In genomic region chr13:92611254-92611784, GRCm38 (mm10) we compare ENCODE assay signal across 9 mouse cellular contexts. TPM values are rescaled to one million over a fixed set of nuclear protein-coding genes. Genes with fewer than 3 reads are reported as not detected.
DNase-seq lines count a peak whose midpoint lies in the region; ATAC-seq and TF ChIP-seq lines count a peak whose summit lies in the region.
"Had no signal": no experiment of that assay in that cellular context is flagged by ENCODE, and none has a peak within 500 bp of the region (broad histone marks: within the 10 kb centered on the region; RNA-seq: fewer than 3 reads in every experiment).

No protein-coding gene starts in this region.

- peak overlapping the region; percentile 60 for H3ac ChIP-seq in myocyte (ENCODE audit: control insufficient read depth, insufficient read length)

- no peaks in the 10 kb centered on the region for H3K27me3 ChIP-seq in heart, postnatal 0 days (ENCODE audit: control insufficient read depth, insufficient read depth, low read length)
- peaks cover 7% of the 10 kb centered on the region; the same call in 1 of the 2 replicates for H3K27me3 ChIP-seq in limb, embryonic 10.5 days (ENCODE audit: low read depth, poor library complexity, severe bottlenecking)
- H3K27me3 ChIP-seq in myocyte (ENCODE audit: control insufficient read depth, insufficient read depth, insufficient read length) = no peaks in the 10 kb centered on the region

- H3K9ac ChIP-seq in heart, postnatal 0 days (replicated peaks; ENCODE audit: low read depth, low read length) = peak overlapping the region; percentile 84
- H3K9ac ChIP-seq in ES-E14 (ENCODE audit: insufficient read depth, low read depth, low read length, poor library complexity, severe bottlenecking) = peak overlapping the region; percentile 84

- under 1% methylated on average over 43 of the region's 43 CpGs for WGBS in heart, postnatal 0 days
- under 1% methylated on average over 43 of the region's 43 CpGs for WGBS in limb, embryonic 10.5 days

- no peaks in the 10 kb centered on the region for H3K36me3 ChIP-seq in heart, postnatal 0 days (replicated peaks; ENCODE audit: control insufficient read depth, insufficient read depth, low read length)
- H3K36me3 ChIP-seq in ES-E14 (ENCODE audit: control insufficient read depth, insufficient read depth, low read length, poor library complexity, severe bottlenecking) (no peaks in the 10 kb centered on the region; the same call in 1 of the 2 replicates), myocyte (ENCODE audit: control insufficient read depth, insufficient read depth) (no peaks in the 10 kb centered on the region)
- no peaks in the 10 kb centered on the region for H3K36me3 ChIP-seq in limb, embryonic 10.5 days

- TF ChIP-seq POLR2A in embryonic fibroblast, embryonic 13.5 days (IDR thresholded peaks at IDR 0.05; ENCODE audit: low read depth, low read length) = no peak
- TF ChIP-seq POLR2A in myocyte (IDR thresholded peaks at IDR 0.05; ENCODE audit: insufficient read length, low read depth) = no peak

- TF ChIP-seq CTCF in heart, postnatal 0 days (IDR thresholded peaks at IDR 0.05; ENCODE audit: low read depth) = no peak
- TF ChIP-seq CTCF in embryonic fibroblast, embryonic 13.5 days (IDR thresholded peaks at IDR 0.05; ENCODE audit: borderline replicate concordance, insufficient read depth, low read length) = no peak

- DNase-seq in heart, postnatal 0 days (ENCODE audit: low spot score) = peak; percentile 45
- no peak for DNase-seq in heart, adult 18-20 months
- DNase-seq in ES-E14 (ENCODE audit: low read depth, low spot score) = no peak
- DNase-seq in limb, embryonic 10.5 days (ENCODE audit: low spot score) = no peak
- DNase-seq in ovary, adult 18-20 months (ENCODE audit: low spot score) = no peak
- no peak for DNase-seq in cerebellum, postnatal 14 days

- ATAC-seq in heart, postnatal 0 days (ENCODE audit: insufficient read depth, low read depth) = peak; percentile 43

- in situ Hi-C loops in ES-E14 (cut with MboI; ENCODE audit: low sequenced_read_pairs in 2 of 2, unreplicated experiment in 2 of 2) = no loop called here

- peak overlapping the region; percentile 84 for H3K4me3 ChIP-seq in heart, postnatal 0 days (ENCODE audit: low read depth, low read length)
- H3K4me3 ChIP-seq in ES-E14 (ENCODE audit: insufficient read depth in 1 of 2, low read depth in 1 of 2, low read length in 2 of 2, poor library complexity in 1 of 2, severe bottlenecking in 1 of 2) (peak overlapping the region; percentile 90 to 94), myocyte (peak overlapping the region; percentile 69)
- peak overlapping the region; percentile 60 for H3K4me3 ChIP-seq in embryonic fibroblast, embryonic 13.5 days (ENCODE audit: insufficient read depth, low read length)
- H3K4me3 ChIP-seq in limb, embryonic 10.5 days = peak overlapping the region; percentile 74

- H3K9me3 ChIP-seq in heart, postnatal 0 days (replicated peaks; ENCODE audit: control insufficient read depth, low read length) = no peaks in the 10 kb centered on the region
- no peaks in the 10 kb centered on the region for H3K9me3 ChIP-seq in ES-E14 (ENCODE audit: control insufficient read depth, insufficient read depth, low read depth, low read length)
- no peaks in the 10 kb centered on the region for H3K9me3 ChIP-seq in limb, embryonic 10.5 days (replicated peaks)

- peak overlapping the region; percentile 84 for H3K4me2 ChIP-seq in heart, postnatal 0 days (ENCODE audit: low read depth, low read length)
- peak overlapping the region; percentile 84 for H3K4me2 ChIP-seq in myocyte (ENCODE audit: low read depth)

- H3K79me2 ChIP-seq in myocyte (ENCODE audit: control insufficient read depth, insufficient read depth) = no peaks in the 10 kb centered on the region

- TF ChIP-seq EP300 in heart, postnatal 0 days (IDR thresholded peaks at IDR 0.05; ENCODE audit: low read depth) = 0 out of 2 replicates have a peak, but pooled peaks have one; percentile 21

- H3K27ac ChIP-seq in heart, postnatal 0 days (ENCODE audit: low read depth) = peak overlapping the region; percentile 97
- no peak overlapping the region; the same call in 1 of the 2 replicates for H3K27ac ChIP-seq in ES-E14 (ENCODE audit: insufficient read depth, low read depth, low read length, poor library complexity, severe bottlenecking)
- no peak overlapping the region for H3K27ac ChIP-seq in embryonic fibroblast, embryonic 13.5 days (ENCODE audit: insufficient read depth, low read length)
- H3K27ac ChIP-seq in limb, embryonic 10.5 days = peak overlapping the region; percentile 92

- no peaks in the 10 kb centered on the region for H3K4me1 ChIP-seq in heart, postnatal 0 days (ENCODE audit: control insufficient read depth, insufficient read depth)
- H3K4me1 ChIP-seq in ES-E14 (ENCODE audit: control insufficient read depth in 2 of 2, insufficient read depth in 2 of 2, low read length in 2 of 2, poor library complexity in 1 of 2) = peaks cover 0 to 4% of the 10 kb centered on the region in 2 experiments; a peak in 1 of 4 replicates
- H3K4me1 ChIP-seq in embryonic fibroblast, embryonic 13.5 days (ENCODE audit: control insufficient read depth, insufficient read depth, low read length) = peaks cover 8% of the 10 kb centered on the region
- H3K4me1 ChIP-seq in limb, embryonic 10.5 days = peaks cover 25% of the 10 kb centered on the region

TF ChIP-seq in ES-E14, 5 proteins besides CTCF, POLR2A, EP300 and RAD21:
- TF ChIP-seq CHD2 (IDR thresholded peaks at IDR 0.05; ENCODE audit: low read depth, low read length) = no peak
- TF ChIP-seq HCFC1 (IDR thresholded peaks at IDR 0.05; ENCODE audit: borderline replicate concordance, insufficient read depth, low read length) = no peak
- no peak for TF ChIP-seq ZC3H11A (IDR thresholded peaks at IDR 0.05; ENCODE audit: borderline replicate concordance, low read depth, low read length)
- no peak for TF ChIP-seq ZNF384 (IDR thresholded peaks at IDR 0.05; ENCODE audit: low read depth, low read length)
- no peak for TF ChIP-seq MAFK (IDR thresholded peaks at IDR 0.05; ENCODE audit: insufficient read depth, low read depth, low read length)

TF ChIP-seq in myocyte, 11 proteins besides CTCF, POLR2A, EP300 and RAD21:
- TF ChIP-seq POLR2AphosphoS2 (IDR thresholded peaks at IDR 0.05; ENCODE audit: insufficient read length, low read depth) (no peak), MYOD1 (IDR thresholded peaks at IDR 0.05; ENCODE audit: control insufficient read depth in 1 of 3, insufficient read length in 2 of 3, low read depth in 2 of 3) (peak in 1 of 3 experiments; percentile 4)

RNA-seq across cellular contexts. Expression of gene Serinc5, which starts 0.4 kb away (rescaled TPM):
- total RNA-seq in heart, postnatal 0 days (2014; rRNA removed; ENCODE audit: low replicate concordance) = 28.2 TPM in 2 replicates
- 9.7 and 9.8 TPM in 2 replicates for polyA plus RNA-seq in heart, postnatal 0 days (2015; fragmentation: Nextera tagmentation; extraction: Ambion mirVana)
- total RNA-seq in heart, adult 18-20 months (2021) = 10 to 100 TPM; 10.2 to 12.4 TPM
- total RNA-seq in ES-E14 (2012; rRNA removed) = 14.9 and 25.8 TPM in 2 replicates
- polyA plus RNA-seq in embryonic fibroblast, embryonic 13.5 days (2011; ENCODE audit: insufficient read length, low read depth, missing spikeins) = 13.3 and 17.5 TPM in 2 replicates
- 9.1 and 10.1 TPM in 2 replicates for polyA plus RNA-seq in limb, embryonic 10.5 days (2016; fragmentation: Nextera tagmentation; extraction: Ambion mirVana)
- polyA plus RNA-seq in myocyte (2012; fragmentation: generic; extraction: Trizol) = 5.4 TPM

RNA-seq across cellular contexts. Expression of gene Spz1, which starts 35.3 kb away (rescaled TPM):
- total RNA-seq in heart, postnatal 0 days (2014; rRNA removed; ENCODE audit: low replicate concordance) = not detected in 2 replicates
- polyA plus RNA-seq in heart, postnatal 0 days (2015; fragmentation: Nextera tagmentation; extraction: Ambion mirVana) = not detected in 2 replicates
- not detected for total RNA-seq in heart, adult 18-20 months (2021)
- total RNA-seq in ES-E14 (2012; rRNA removed) = 0.76 and 1.8 TPM in 2 replicates
- polyA plus RNA-seq in embryonic fibroblast, embryonic 13.5 days (2011; ENCODE audit: insufficient read length, low read depth, missing spikeins) = not detected in 2 replicates
- polyA plus RNA-seq in limb, embryonic 10.5 days (2016; fragmentation: Nextera tagmentation; extraction: Ambion mirVana) = not detected in 2 replicates
- not detected for polyA plus RNA-seq in myocyte (2012; fragmentation: generic; extraction: Trizol)
- total RNA-seq: adrenal gland, postnatal 4 days had no signal

Comparison
In these comparisons a context has a peak if more than half of its experiments do, and no peak if none do; other contexts are left out.
1. H3K27ac ChIP-seq: peak in heart, postnatal 0 days (single experiment) and limb, embryonic 10.5 days (single experiment); none in ES-E14 (single experiment) and embryonic fibroblast, embryonic 13.5 days (single experiment).
2. Peak in every context shown above with its lines, with median percentiles within 50 percentile points of each other: H3K4me3 ChIP-seq.